14 mouse cellular contexts compared by ENCODE assay signal in genomic region chr19:28347080-28347825, GRCm38 (mm10).
A peak's percentile ranks its signal among the peaks of the same experiment; 100 is the strongest.
DNase-seq lines count a peak whose midpoint lies in the region; ATAC-seq and TF ChIP-seq lines count a peak whose summit lies in the region.
"Had no signal": no experiment of that assay in that cellular context is flagged by ENCODE, and none has a peak within 500 bp of the region (broad histone marks: within the 10 kb centered on the region; RNA-seq: fewer than 3 reads in every experiment).

No protein-coding gene starts in this region.

- peaks cover 36% of the 10 kb centered on the region for H3K4me1 ChIP-seq in midbrain, embryonic 10.5 days
- H3K4me1 ChIP-seq in midbrain, embryonic 11.5 days (ENCODE audit: control insufficient read depth, insufficient read depth, low read length) = peaks cover 13% of the 10 kb centered on the region; the same call in 1 of the 2 replicates
- H3K4me1 ChIP-seq in stomach, postnatal 0 days (replicated peaks; ENCODE audit: control insufficient read depth, insufficient read depth) = no peaks in the 10 kb centered on the region

- no peak overlapping the region for H3K9ac ChIP-seq in midbrain, embryonic 11.5 days (ENCODE audit: low read length)
- H3K9ac ChIP-seq in stomach, postnatal 0 days (ENCODE audit: low read length) = no peak overlapping the region
- H3K9ac ChIP-seq: forebrain, embryonic 12.5 days; liver, postnatal 0 days had no signal

- no peaks in the 10 kb centered on the region for H3K36me3 ChIP-seq in midbrain, embryonic 10.5 days
- H3K36me3 ChIP-seq in midbrain, embryonic 11.5 days (ENCODE audit: control insufficient read depth, insufficient read depth, low read length) = no peaks in the 10 kb centered on the region
- H3K36me3 ChIP-seq in stomach, postnatal 0 days (ENCODE audit: control insufficient read depth, insufficient read depth, low read length) = no peaks in the 10 kb centered on the region
- H3K36me3 ChIP-seq: forebrain, embryonic 12.5 days had no signal

- ATAC-seq in midbrain, embryonic 11.5 days (ENCODE audit: low FRiP score) = no peak
- no peak for ATAC-seq in stomach, postnatal 0 days (ENCODE audit: low FRiP score, low TSS enrichment)
- ATAC-seq: inflammation-experienced regulatory T-cells, adult 6 months; liver, postnatal 0 days had no signal

- H3K4me3 ChIP-seq in midbrain, embryonic 10.5 days = no peak overlapping the region
- H3K4me3 ChIP-seq in midbrain, embryonic 11.5 days (ENCODE audit: low read depth, low read length) = no peak overlapping the region
- H3K4me3 ChIP-seq in stomach, postnatal 0 days (ENCODE audit: low read depth, low read length) = no peak overlapping the region
- H3K4me3 ChIP-seq: forebrain, embryonic 12.5 days had no signal

- DNase-seq in adrenal gland, adult (ENCODE audit: inconsistent age in 2 of 2, low spot score in 1 of 2) = peak; percentile 32 to 85
- DNase-seq in adrenal gland, postnatal 4 days (ENCODE audit: low spot score in 2 of 2) = no peak
- DNase-seq in midbrain, embryonic 10.5 days (ENCODE audit: low spot score) = peak; percentile 32
- no peak for DNase-seq in midbrain, embryonic 11.5 days (ENCODE audit: low spot score, missing footprints)
- peak; percentile 88 for DNase-seq in kidney, adult 9 months
- DNase-seq in stomach, postnatal 0 days (ENCODE audit: low spot score) = no peak
- DNase-seq in cerebellum, postnatal 14 days = no peak
- DNase-seq in right cerebral cortex, adult 2 months (ENCODE audit: low spot score in 2 of 2) = no peak
- DNase-seq: cerebellum, adult 18-20 months; gastrocnemius, postnatal 36 days; liver, postnatal 0 days; lung, postnatal 4 days had no signal

- WGBS in midbrain, embryonic 10.5 days = 46% methylated on average over 13 of the region's 13 CpGs
- WGBS in midbrain, embryonic 11.5 days = 31% methylated on average over 13 of the region's 13 CpGs
- WGBS in stomach, postnatal 0 days = 47% methylated on average over 13 of the region's 13 CpGs

- H3K27ac ChIP-seq in midbrain, embryonic 10.5 days (replicated peaks) = peak overlapping the region; percentile 66
- no peak overlapping the region for H3K27ac ChIP-seq in midbrain, embryonic 11.5 days (ENCODE audit: low read depth, low read length)
- H3K27ac ChIP-seq in stomach, postnatal 0 days (replicated peaks) = no peak overlapping the region
- H3K27ac ChIP-seq: forebrain, embryonic 12.5 days had no signal

- 0 out of 2 replicates have a peak, but pooled peaks have one; percentile 8 for TF ChIP-seq CTCF in stomach, postnatal 0 days (IDR thresholded peaks at IDR 0.05; ENCODE audit: low read depth)

- no peak for TF ChIP-seq EP300 in stomach, postnatal 0 days (optimal IDR thresholded peaks at IDR 0.05)

- H3K27me3 ChIP-seq in midbrain, embryonic 10.5 days (ENCODE audit: low read depth, poor library complexity, severe bottlenecking) = peaks cover 42% of the 10 kb centered on the region
- peaks cover 18% of the 10 kb centered on the region for H3K27me3 ChIP-seq in midbrain, embryonic 11.5 days (ENCODE audit: control insufficient read depth, insufficient read depth, low read length)
- H3K27me3 ChIP-seq in stomach, postnatal 0 days (ENCODE audit: control insufficient read depth, insufficient read depth, low read length) = no peaks in the 10 kb centered on the region

- no peak overlapping the region for H3K4me2 ChIP-seq in midbrain, embryonic 11.5 days
- no peak overlapping the region for H3K4me2 ChIP-seq in stomach, postnatal 0 days (replicated peaks; ENCODE audit: low read depth)
- H3K4me2 ChIP-seq: forebrain, embryonic 12.5 days had no signal

- no peaks in the 10 kb centered on the region for H3K9me3 ChIP-seq in midbrain, embryonic 10.5 days (replicated peaks)
- H3K9me3 ChIP-seq in midbrain, embryonic 11.5 days (ENCODE audit: control insufficient read depth, low read length) = no peaks in the 10 kb centered on the region
- no peaks in the 10 kb centered on the region for H3K9me3 ChIP-seq in stomach, postnatal 0 days (ENCODE audit: control insufficient read depth, low read length)
- H3K9me3 ChIP-seq: forebrain, embryonic 12.5 days had no signal

Comparison
In these comparisons a context has a peak if more than half of its experiments do, and no peak if none do; other contexts are left out.
1. DNase-seq: peak in adrenal gland, adult (2 of 2), midbrain, embryonic 10.5 days (single experiment) and kidney, adult 9 months (single experiment); none in adrenal gland, postnatal 4 days (0 of 2), midbrain, embryonic 11.5 days (single experiment), stomach, postnatal 0 days (single experiment), cerebellum, postnatal 14 days (0 of 2) and right cerebral cortex, adult 2 months (0 of 2).